Mouse (Mus musculus) spleen, adult 2 months (tissue): ENCODE results near the gene Gpr143. TPM values are rescaled to one million over a fixed set of nuclear protein-coding genes. Genes with fewer than 3 reads are reported as not detected.
A peak's percentile ranks its signal among the peaks of the same experiment; 100 is the strongest.

Source experiments
- DNase-seq, 2 experiments: peaks; one replicate each; pipeline versions ENCODE4 v3.0.0 to v3.0.0-alpha.2; 2012 to 2021; ENCODE audit warnings: low spot score in 2 of 2, low read depth in 1 of 2
- H3K27ac ChIP-seq: fragments of 200-500 bp; 2 replicates; pipeline ENCODE4 v1.5.1; 2012; ENCODE audit warnings: low read length, inconsistent platforms; ENCODE audit not compliant: insufficient read depth
- H3K27me3 ChIP-seq: fragments of 200-500 bp; 2 replicates; pipeline ENCODE4 v1.6.1; 2012; ENCODE audit warnings: mild to moderate bottlenecking, moderate library complexity, low read length, inconsistent platforms; ENCODE audit not compliant: control insufficient read depth, insufficient read depth
- H3K36me3 ChIP-seq: fragments of 200-500 bp; 2 replicates; pipeline ENCODE4 v1.6.1; 2012; ENCODE audit warnings: mild to moderate bottlenecking, low read length, inconsistent platforms; ENCODE audit not compliant: control insufficient read depth, insufficient read depth
- H3K4me1 ChIP-seq: fragments of 200-500 bp; 2 replicates; pipeline ENCODE4 v1.6.1; 2011; ENCODE audit warnings: inconsistent platforms; ENCODE audit not compliant: control insufficient read depth, insufficient read depth, insufficient read length
- H3K4me3 ChIP-seq: fragments of 200-500 bp; 2 replicates; pipeline ENCODE4 v1.5.1; 2011; ENCODE audit warnings: mild to moderate bottlenecking, inconsistent platforms; ENCODE audit not compliant: insufficient read depth, insufficient read length; ENCODE audit errors: extremely low read depth
- CTCF ChIP-seq: fragments of 200-500 bp; IDR thresholded peaks from 2 replicates; pipeline ENCODE4 v1.5.1; 2011; ENCODE audit warnings: mild to moderate bottlenecking, inconsistent platforms; ENCODE audit not compliant: insufficient read depth, insufficient read length, insufficient replicate concordance; ENCODE audit errors: extremely low read depth
- POLR2A ChIP-seq: fragments of 200-500 bp; IDR thresholded peaks from 2 replicates; pipeline ENCODE4 v1.6.1; 2011; ENCODE audit warnings: low read depth, low read length, inconsistent platforms
- WGBS: fragments of 180-500 bp; shearing (Covaris S2); methylation state at CpG from one replicate; pipeline ENCODE4 v1.1.7; 2018; 5-methylcytosine and 5-hydroxymethylcytosine counted together
- polyA plus RNA-seq: library from polyadenylated mRNA; depleted of rRNA; stranded (reverse); fragments of >200 nt; gene quantifications from 2 replicates; pipeline ENCODE4 v1.2.3, GENCODE M21; 2012

Gpr143 gene
- polyA plus RNA-seq, 1 experiment, result 0.09 TPM

GRCm38 (mm10) chrX:152756293-152756692 is 25.4 kb upstream of the Gpr143 start:
- DNase-seq, result no peak
- no peaks in the 10 kb centered on the region for H3K4me1 ChIP-seq
- WGBS, result 94% methylated on average over 5 of the region's 5 CpGs
- H3K4me3 ChIP-seq, result no peak overlapping the region
- no peaks in the 10 kb centered on the region for H3K36me3 ChIP-seq
- no peak overlapping the region for H3K27ac ChIP-seq
- no peaks in the 10 kb centered on the region for H3K27me3 ChIP-seq
- TF ChIP-seq POLR2A (no peak), CTCF (no peak)

GRCm38 (mm10) chrX:152762437-152762836 is 19.3 kb upstream of the Gpr143 start:
- 66% methylated on average over 2 of the region's 2 CpGs for WGBS
- TF ChIP-seq CTCF (no peak), POLR2A (no peak)
- no peaks in the 10 kb centered on the region for H3K36me3 ChIP-seq
- H3K27ac ChIP-seq, result no peak overlapping the region
- no peak overlapping the region for H3K4me3 ChIP-seq
- no peaks in the 10 kb centered on the region for H3K4me1 ChIP-seq
- DNase-seq, result no peak
- no peaks in the 10 kb centered on the region for H3K27me3 ChIP-seq

GRCm38 (mm10) chrX:152762855-152763254 is 18.9 kb upstream of the Gpr143 start:
- H3K27me3 ChIP-seq, result no peaks in the 10 kb centered on the region
- no peak overlapping the region for H3K4me3 ChIP-seq
- 89% methylated on average over 2 of the region's 2 CpGs for WGBS
- TF ChIP-seq POLR2A, result no peak
- no peak for TF ChIP-seq CTCF
- no peak for DNase-seq
- no peaks in the 10 kb centered on the region for H3K36me3 ChIP-seq
- no peak overlapping the region for H3K27ac ChIP-seq
- H3K4me1 ChIP-seq, result no peaks in the 10 kb centered on the region

GRCm38 (mm10) chrX:152764171-152764570 is 17.6 kb upstream of the Gpr143 start:
- Histone ChIP-seq H3K27me3 (no peaks in the 10 kb centered on the region; the same call in 1 of the 2 replicates), H3K27ac (no peak overlapping the region), H3K4me1 (no peaks in the 10 kb centered on the region), H3K4me3 (no peak overlapping the region), H3K36me3 (no peaks in the 10 kb centered on the region)
- no peak for DNase-seq
- WGBS, result 71% methylated on average over 2 of the region's 2 CpGs
- TF ChIP-seq CTCF, result no peak
- no peak for TF ChIP-seq POLR2A

GRCm38 (mm10) chrX:152768891-152769599 is 12.7 kb upstream of the Gpr143 start, which contains the start of gene Shroom2:
Gene Shroom2 (minus strand): TSS chrX:152769465.
- no peak for DNase-seq
- TF ChIP-seq CTCF (no peak), POLR2A (no peak)
- H3K27me3 ChIP-seq, result no peaks in the 10 kb centered on the region; the same call in 1 of the 2 replicates
- no peaks in the 10 kb centered on the region for H3K36me3 ChIP-seq
- WGBS, result 23% methylated on average over 46 of the region's 55 CpGs
- no peak within 1 kb of the TSS for H3K27ac ChIP-seq
- peak within 1 kb of the TSS; percentile 23; the same call in 1 of the 2 replicates for H3K4me3 ChIP-seq
- no peaks in the 10 kb centered on the region for H3K4me1 ChIP-seq

- TF ChIP-seq CTCF (no peak), POLR2A (no peak)
- H3K4me1 ChIP-seq, result no peaks in the 10 kb centered on the region
- H3K36me3 ChIP-seq, result no peaks in the 10 kb centered on the region
- H3K27me3 ChIP-seq, result no peaks in the 10 kb centered on the region; the same call in 1 of the 2 replicates
- no peak overlapping the region for H3K27ac ChIP-seq
- DNase-seq, result no peak
- H3K4me3 ChIP-seq, result peak overlapping the region; percentile 23; the same call in 1 of the 2 replicates
- 19% methylated on average over 44 of the region's 48 CpGs for WGBS
Measured at GRCm38 (mm10) chrX:152769600-152770157, 12.0 kb upstream of the Gpr143 start.

GRCm38 (mm10) chrX:152788129-152788528 is 6.4 kb downstream of the Gpr143 start:
- H3K4me3 ChIP-seq, result no peak overlapping the region
- no peaks in the 10 kb centered on the region for H3K36me3 ChIP-seq
- TF ChIP-seq CTCF, result no peak
- TF ChIP-seq POLR2A, result no peak
- no peak for DNase-seq
- no peaks in the 10 kb centered on the region for H3K27me3 ChIP-seq
- no peaks in the 10 kb centered on the region for H3K4me1 ChIP-seq
- WGBS, result 54% methylated on average over 1 of the region's 1 CpGs
- H3K27ac ChIP-seq, result no peak overlapping the region
